Mouse (Mus musculus): Measurements from ENCODE around the gene Fau. TPM values are rescaled to one million over a fixed set of nuclear protein-coding genes. Genes with fewer than 3 reads are reported as not detected.

Fau gene
- polyA plus RNA-seq (2017; shearing (Covaris generic)): 1,034 TPM

GRCm38 (mm10) chr19:6057313-6058096 lies at the start of gene Fau, which contains the start of gene Mrpl49:
Fau (plus strand) TSS chr19:6057844.
Mrpl49 (minus strand) TSS chr19:6057785.

GRCm38 (mm10) chr19:6015511-6016315 lies 41.9 kb upstream of the Fau start, which contains the start of gene Capn1:
Capn1 (minus strand) TSS chr19:6015897.

GRCm38 (mm10) chr19:6046294-6047153 lies 11.1 kb upstream of the Fau start, which contains the start of gene Syvn1:
Syvn1 (plus strand) TSS chr19:6046576.

GRCm38 (mm10) chr19:6061021-6061533 lies 3.4 kb downstream of the Fau start, which contains the start of gene Znhit2:
Znhit2 (plus strand) TSS chr19:6061192.

GRCm38 (mm10) chr19:6067724-6068415 lies 10.2 kb downstream of the Fau start, which contains the start of gene Tm7sf2:
Tm7sf2 (minus strand) TSS chr19:6068373.

GRCm38 (mm10) chr19:6076564-6077393 lies 19.1 kb downstream of the Fau start, which contains the start of gene Vps51:
Vps51 (minus strand) TSS chr19:6077231.

GRCm38 (mm10) chr19:6079983-6080480 lies 22.4 kb downstream of the Fau start, which contains the start of gene Tmem262:
Tmem262 (plus strand) TSS chr19:6080033.

GRCm38 (mm10) chr19:6082156-6082555 lies 24.5 kb downstream of the Fau start, which contains the start of gene Gm28374:
Gm28374 (minus strand) TSS chr19:6082256.

GRCm38 (mm10) chr19:6084478-6085248 lies 27.0 kb downstream of the Fau start, which contains the start of the genes Zfpl1 and Cdca5:
Zfpl1 (minus strand) TSS chr19:6084956.
Cdca5 (plus strand) TSS chr19:6084983.

GRCm38 (mm10) chr19:6094119-6094518 lies 36.5 kb downstream of the Fau start, which contains the start of gene AC131692.1:
AC131692.1 (plus strand) TSS chr19:6094419.

GRCm38 (mm10) chr19:6105586-6105985 lies 47.9 kb downstream of the Fau start, which contains the start of gene Naaladl1:
Naaladl1 (plus strand) TSS chr19:6105782.

Other genes starting within 250 kb of the Fau start
- 168 TPM for gene Frmd8, start 182.6 kb upstream of the Fau start, polyA plus RNA-seq (2017; shearing (Covaris generic))
- 15.7 TPM for gene Slc25a45, start 180.0 kb upstream of the Fau start, polyA plus RNA-seq (2017; shearing (Covaris generic))
- 0.55 TPM for gene Tigd3, start 163.7 kb upstream of the Fau start, polyA plus RNA-seq (2017; shearing (Covaris generic))
- gene Dpf2, start 144.8 kb upstream of the Fau start, polyA plus RNA-seq (2017; shearing (Covaris generic)): 128 TPM
- 0.14 TPM for gene Cdc42ep2, start 133.0 kb upstream of the Fau start, polyA plus RNA-seq (2017; shearing (Covaris generic))
- gene Pola2, start 93.6 kb upstream of the Fau start, polyA plus RNA-seq (2017; shearing (Covaris generic)): 51.0 TPM
- gene Slc22a20, start 71.7 kb upstream of the Fau start, polyA plus RNA-seq (2017; shearing (Covaris generic)): not detected
- 53.1 TPM for gene Capn1, start 41.9 kb upstream of the Fau start, polyA plus RNA-seq (2017; shearing (Covaris generic))
- gene Syvn1, start 11.3 kb upstream of the Fau start, polyA plus RNA-seq (2017; shearing (Covaris generic)): 69.3 TPM
- gene Mrpl49, start 59 bp upstream of the Fau start, polyA plus RNA-seq (2017; shearing (Covaris generic)): 37.0 TPM
- gene Znhit2, start 3.3 kb downstream of the Fau start, polyA plus RNA-seq (2017; shearing (Covaris generic)): 20.1 TPM
- gene Tm7sf2, start 10.5 kb downstream of the Fau start, polyA plus RNA-seq (2017; shearing (Covaris generic)): 15.6 TPM
- gene Vps51, start 19.4 kb downstream of the Fau start, polyA plus RNA-seq (2017; shearing (Covaris generic)): 109 TPM
- not detected for gene Tmem262, start 22.2 kb downstream of the Fau start, polyA plus RNA-seq (2017; shearing (Covaris generic))
- 0.80 TPM for gene Gm28374, start 24.4 kb downstream of the Fau start, polyA plus RNA-seq (2017; shearing (Covaris generic))
- gene Zfpl1, start 27.1 kb downstream of the Fau start, polyA plus RNA-seq (2017; shearing (Covaris generic)): 27.6 TPM
- 0.58 TPM for gene Cdca5, start 27.1 kb downstream of the Fau start, polyA plus RNA-seq (2017; shearing (Covaris generic))
- not detected for gene AC131692.1, start 36.6 kb downstream of the Fau start, polyA plus RNA-seq (2017; shearing (Covaris generic))
- not detected for gene Naaladl1, start 47.9 kb downstream of the Fau start, polyA plus RNA-seq (2017; shearing (Covaris generic))
- gene Sac3d1, start 60.8 kb downstream of the Fau start, polyA plus RNA-seq (2017; shearing (Covaris generic)): 13.0 TPM
- 41.7 TPM for gene Snx15, start 70.5 kb downstream of the Fau start, polyA plus RNA-seq (2017; shearing (Covaris generic))
- gene Batf2, start 83.1 kb downstream of the Fau start, polyA plus RNA-seq (2017; shearing (Covaris generic)): not detected
- gene Arl2, start 83.7 kb downstream of the Fau start, polyA plus RNA-seq (2017; shearing (Covaris generic)): 23.4 TPM
- gene Majin, start 126.5 kb downstream of the Fau start, polyA plus RNA-seq (2017; shearing (Covaris generic)): not detected
- not detected for gene Gpha2, start 168.5 kb downstream of the Fau start, polyA plus RNA-seq (2017; shearing (Covaris generic))
- 22.5 TPM for gene Ppp2r5b, start 178.0 kb downstream of the Fau start, polyA plus RNA-seq (2017; shearing (Covaris generic))
- gene Atg2a, start 183.8 kb downstream of the Fau start, polyA plus RNA-seq (2017; shearing (Covaris generic)): 91.9 TPM
- gene Ehd1, start 218.9 kb downstream of the Fau start, polyA plus RNA-seq (2017; shearing (Covaris generic)): 15.0 TPM
- gene Cdc42bpg, start 248.6 kb downstream of the Fau start, polyA plus RNA-seq (2017; shearing (Covaris generic)): 0.21 TPM

Data from naive thymus-derived CD4-positive, alpha-beta T cell, adult 5 months (primary cell).